Mouse (Mus musculus) spleen, adult 2 months (tissue): ENCODE measurements around the gene Lrmda.

Experiments used
- CTCF ChIP-seq: fragments of 200-500 bp; IDR thresholded peaks from 2 replicates; pipeline ENCODE4 v1.5.1; 2011; ENCODE audit warnings: mild to moderate bottlenecking, inconsistent platforms; ENCODE audit not compliant: insufficient read depth, insufficient read length, insufficient replicate concordance; ENCODE audit errors: extremely low read depth
- POLR2A ChIP-seq: fragments of 200-500 bp; IDR thresholded peaks from 2 replicates; pipeline ENCODE4 v1.6.1; 2011; ENCODE audit warnings: low read depth, low read length, inconsistent platforms

DNA sequence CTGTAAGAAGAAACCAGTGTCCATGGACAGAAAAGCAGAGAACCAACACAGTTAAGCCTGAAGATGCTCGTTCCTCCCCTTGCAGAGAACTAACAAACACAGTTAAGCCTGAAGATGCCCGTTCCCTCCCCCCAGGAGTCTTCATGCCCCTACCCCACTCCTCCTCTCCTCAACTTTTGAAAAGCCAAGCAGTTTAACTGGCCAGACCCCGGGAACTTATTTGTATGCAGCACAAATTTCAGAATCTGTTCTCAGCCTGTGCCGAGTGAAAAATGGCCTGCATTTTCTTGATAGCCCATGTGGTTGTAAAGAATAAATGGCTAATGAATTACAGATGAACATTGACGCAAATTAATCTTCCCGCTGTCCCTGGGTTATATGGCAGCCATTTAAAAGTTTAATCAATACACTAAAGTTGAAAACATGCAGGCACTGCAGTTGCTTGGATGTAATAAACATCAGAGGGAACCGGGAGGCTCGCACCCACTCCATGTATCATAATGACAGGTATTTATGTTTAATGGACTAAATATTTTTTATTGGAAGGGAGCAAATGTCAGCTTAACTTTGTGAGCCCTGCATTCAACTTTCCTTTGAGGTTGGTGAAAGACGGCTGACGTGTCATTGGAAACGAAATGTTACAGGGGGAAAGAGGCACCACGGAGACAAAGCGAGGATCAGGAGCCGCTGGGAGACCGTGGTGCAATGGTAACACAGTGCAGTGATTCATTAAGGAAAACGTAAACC is 996.0 kb downstream of the Lrmda start:
- no peak for TF ChIP-seq CTCF
- TF ChIP-seq POLR2A = no peak
